Mouse (Mus musculus) liver, adult 2 months (tissue): Measurements from ENCODE around the gene 1520401A03Rik. TPM values are rescaled to one million over a fixed set of nuclear protein-coding genes. Genes with fewer than 3 reads are reported as not detected.

Experiments used
- DNase-seq: peaks from one replicate; pipeline ENCODE4 v3.0.0-alpha.2; 2011; ENCODE audit warnings: low read depth, low spot score; ENCODE audit errors: extremely low read depth
- H3K27ac ChIP-seq: fragments of 200-500 bp; replicated peaks from 2 replicates; pipeline ENCODE4 v1.5.1; 2012; ENCODE audit warnings: low read depth, mild to moderate bottlenecking, control low read depth, inconsistent platforms, low read length; ENCODE audit not compliant: insufficient read depth
- H3K27me3 ChIP-seq: fragments of 200-500 bp; 2 replicates; pipeline ENCODE4 v1.6.1; 2012; ENCODE audit warnings: mild to moderate bottlenecking, moderate library complexity, low read length, inconsistent platforms; ENCODE audit not compliant: control insufficient read depth, insufficient read depth
- H3K36me3 ChIP-seq: fragments of 200-500 bp; 2 replicates; pipeline ENCODE4 v1.6.1; 2012; ENCODE audit warnings: low read length, inconsistent platforms; ENCODE audit not compliant: control insufficient read depth, insufficient read depth
- H3K4me1 ChIP-seq: fragments of 200-500 bp; 2 replicates; pipeline ENCODE4 v1.6.1; 2011; ENCODE audit warnings: low read length; ENCODE audit not compliant: control insufficient read depth, insufficient read depth
- H3K4me3 ChIP-seq: fragments of 200-500 bp; 2 replicates; pipeline ENCODE4 v1.5.1; 2011; ENCODE audit warnings: low read depth, mild to moderate bottlenecking, control low read depth, low read length, moderate library complexity; ENCODE audit not compliant: insufficient read depth
- H3K79me2 ChIP-seq: fragments of 200-500 bp; 2 replicates; pipeline ENCODE4 v1.6.1; 2012; ENCODE audit warnings: inconsistent platforms, mild to moderate bottlenecking, low read length, moderate library complexity; ENCODE audit not compliant: control insufficient read depth, insufficient read depth
- H3K9ac ChIP-seq: fragments of 200-500 bp; 2 replicates; pipeline ENCODE4 v1.6.1; 2012; ENCODE audit warnings: low read depth, mild to moderate bottlenecking, control low read depth, inconsistent platforms, low read length
- CTCF ChIP-seq: fragments of 200-500 bp; IDR thresholded peaks from 2 replicates; pipeline ENCODE4 v1.5.1; 2011; ENCODE audit warnings: low read depth, low read length, control low read depth
- POLR2A ChIP-seq: fragments of 200-500 bp; IDR thresholded peaks from 2 replicates; pipeline ENCODE4 v1.6.1; 2011; ENCODE audit warnings: low read length, control low read depth; ENCODE audit not compliant: insufficient read depth; ENCODE audit errors: extremely low read depth
- WGBS: fragments of 180-500 bp; shearing (Covaris S2); methylation state at CpG from one replicate; pipeline ENCODE4 v1.1.7; 2018; 5-methylcytosine and 5-hydroxymethylcytosine counted together
- polyA plus RNA-seq: library from polyadenylated mRNA; depleted of rRNA; stranded (reverse); fragments of >200 nt; gene quantifications from 2 replicates; pipeline ENCODE4 v1.2.3, GENCODE M21; 2012; rRNA removed
- total RNA-seq: library from RNA; depleted of rRNA; stranded (reverse); fragments of >200 nt; gene quantifications from 2 replicates; pipeline ENCODE4 v1.2.3, GENCODE M21; 2014; rRNA removed

Gene 1520401A03Rik
- total and polyA plus RNA-seq, 2 experiments: not detected

DNA sequence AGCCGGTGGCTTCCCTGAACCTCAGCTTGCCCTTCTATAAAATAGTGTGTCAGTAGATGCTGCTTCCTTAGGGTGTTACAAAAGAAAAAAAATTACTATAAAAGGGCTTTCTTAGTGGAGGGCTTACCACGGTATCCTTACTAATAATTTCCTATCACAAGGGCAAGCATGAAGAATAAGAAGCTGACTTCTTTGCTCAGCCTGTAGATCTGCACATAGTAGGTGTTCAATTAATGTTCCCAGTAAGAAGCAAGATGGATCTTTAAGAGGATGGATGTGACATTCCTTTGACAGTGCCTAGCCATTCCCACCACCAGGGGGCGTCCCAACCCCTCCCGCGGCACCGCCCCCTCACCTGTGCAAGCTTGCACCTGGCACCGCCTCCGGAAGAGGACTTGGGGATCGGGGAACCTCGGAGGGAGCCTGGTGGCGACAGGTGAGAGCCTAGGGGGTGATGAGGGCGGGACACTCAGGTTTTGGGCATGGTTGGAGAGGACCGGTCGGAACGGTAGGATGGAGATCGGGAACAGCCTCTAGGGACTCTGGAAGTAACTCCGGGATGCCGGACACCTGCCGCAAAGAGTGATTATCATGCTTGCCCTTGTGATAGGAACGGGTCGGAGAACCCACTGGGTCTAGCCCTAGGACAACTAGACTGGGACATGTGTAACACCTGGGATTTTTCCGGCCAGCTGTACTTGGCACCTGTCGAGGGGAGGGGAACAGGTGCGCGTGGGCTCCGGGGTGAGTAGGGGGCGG, 62.3 kb downstream of the 1520401A03Rik start, which contains the start of gene Bicdl2:
TSS of gene Bicdl2 (plus strand) at position 390 of the 759 bp plus-strand sequence.
- 3% methylated on average over 27 of the region's 27 CpGs for whole genome bisulfite sequencing
- Histone ChIP-seq H3K4me1 (no peaks in the 10 kb centered on the region), H3K27ac (no peak within 1 kb of the TSS), H3K79me2 (no peaks in the 10 kb centered on the region), H3K9ac (no peak within 1 kb of the TSS), H3K27me3 (0 out of 2 replicates have a peak, but pooled peaks cover 4% of the 10 kb centered on the region), H3K4me3 (peak within 1 kb of the TSS; percentile 39; the same call in 1 of the 2 replicates), H3K36me3 (no peaks in the 10 kb centered on the region)
- no peak for TF ChIP-seq POLR2A
- peak; percentile 84 for TF ChIP-seq CTCF
- DNase-seq: peak; percentile 12

DNA sequence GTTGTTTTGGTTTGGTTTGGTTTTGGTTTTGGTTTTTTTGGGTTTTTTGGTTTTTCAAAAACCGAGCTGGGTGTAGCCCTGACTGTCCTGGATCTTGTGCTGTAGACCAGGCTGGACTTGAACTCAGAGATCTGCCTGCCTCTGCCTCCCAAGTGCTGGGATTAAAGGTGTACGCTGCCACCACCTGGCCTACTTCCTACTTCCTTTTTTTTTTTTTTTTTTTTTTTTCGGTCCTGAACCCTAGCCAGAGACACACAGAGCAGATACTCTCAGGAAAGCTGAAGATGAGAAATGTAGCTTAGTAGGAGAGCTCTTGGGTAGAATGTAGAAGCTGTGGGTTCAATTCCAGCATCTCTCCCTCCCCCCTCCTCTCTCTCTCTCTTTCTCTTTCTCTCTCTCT, 64.1 kb downstream of the 1520401A03Rik start:
- no peak for TF ChIP-seq POLR2A
- 75% methylated on average over 3 of the region's 3 CpGs for WGBS
- H3K79me2 ChIP-seq: no peaks in the 10 kb centered on the region

More for the DNA sequence above, 64.1 kb downstream of the 1520401A03Rik start:
- Histone ChIP-seq H3K4me3 (no peak overlapping the region), H3K4me1 (no peaks in the 10 kb centered on the region), H3K27ac (no peak overlapping the region), H3K36me3 (no peaks in the 10 kb centered on the region), H3K9ac (no peak overlapping the region), H3K27me3 (0 out of 2 replicates have a peak, but pooled peaks cover 4% of the 10 kb centered on the region)
- no peak for DNase-seq

Other genes with a start within 250 kb of the 1520401A03Rik start
- gene Vmn2r117, start 243.1 kb downstream of the 1520401A03Rik start, total RNA-seq: not detected in 2 replicates
- not detected in 2 replicates for gene Vmn2r117, start 243.1 kb downstream of the 1520401A03Rik start, polyA plus RNA-seq
- gene Zfp213, start 158.5 kb downstream of the 1520401A03Rik start, total RNA-seq: 4.5 and 4.8 TPM in 2 replicates
- 7.6 and 10.7 TPM in 2 replicates for gene Zfp213, start 158.5 kb downstream of the 1520401A03Rik start, polyA plus RNA-seq
- gene Zfp13, start 123.3 kb downstream of the 1520401A03Rik start, total RNA-seq: 1.3 and 2.0 TPM in 2 replicates
- 2.2 and 3.2 TPM in 2 replicates for gene Zfp13, start 123.3 kb downstream of the 1520401A03Rik start, polyA plus RNA-seq
- gene Zscan10, start 121.9 kb downstream of the 1520401A03Rik start, total RNA-seq: not detected in 2 replicates
- gene Zscan10, start 121.9 kb downstream of the 1520401A03Rik start, polyA plus RNA-seq: not detected in 2 replicates
- gene Mmp25, start 77.5 kb downstream of the 1520401A03Rik start, total RNA-seq: under 0.01 TPM in 1 of 2 replicates, not detected in the other
- 0.06 and 0.10 TPM in 2 replicates for gene Mmp25, start 77.5 kb downstream of the 1520401A03Rik start, polyA plus RNA-seq
- 0.09 TPM in 1 of 2 replicates, not detected in the other for gene Bicdl2, start 62.3 kb downstream of the 1520401A03Rik start, total RNA-seq
- 0.05 TPM in 1 of 2 replicates, not detected in the other for gene Bicdl2, start 62.3 kb downstream of the 1520401A03Rik start, polyA plus RNA-seq
- gene Hcfc1r1, start 49.2 kb downstream of the 1520401A03Rik start, total RNA-seq: 9.3 and 11.5 TPM in 2 replicates
- 142 and 189 TPM in 2 replicates for gene Hcfc1r1, start 49.2 kb downstream of the 1520401A03Rik start, polyA plus RNA-seq
- 6.0 and 6.8 TPM in 2 replicates for gene Thoc6, start 48.9 kb downstream of the 1520401A03Rik start, total RNA-seq
- gene Thoc6, start 48.9 kb downstream of the 1520401A03Rik start, polyA plus RNA-seq: 10.2 and 10.3 TPM in 2 replicates
- gene Tnfrsf12a, start 45.3 kb downstream of the 1520401A03Rik start, total RNA-seq: 4.0 TPM in 2 replicates
- 6.0 and 7.1 TPM in 2 replicates for gene Tnfrsf12a, start 45.3 kb downstream of the 1520401A03Rik start, polyA plus RNA-seq
- not detected in 2 replicates for gene Cldn6, start 43.5 kb downstream of the 1520401A03Rik start, total RNA-seq
- 0.46 and 0.54 TPM in 2 replicates for gene Cldn6, start 43.5 kb downstream of the 1520401A03Rik start, polyA plus RNA-seq
- gene Cldn9, start 38.8 kb downstream of the 1520401A03Rik start, total RNA-seq: not detected in 2 replicates
- gene Cldn9, start 38.8 kb downstream of the 1520401A03Rik start, polyA plus RNA-seq: not detected in 2 replicates
- 0.18 and 1.0 TPM in 2 replicates for gene Pkmyt1, start 3.6 kb upstream of the 1520401A03Rik start, total RNA-seq
- gene Pkmyt1, start 3.6 kb upstream of the 1520401A03Rik start, polyA plus RNA-seq: 1.6 and 2.6 TPM in 2 replicates
- 1.3 and 1.6 TPM in 2 replicates for gene Paqr4, start 18.1 kb upstream of the 1520401A03Rik start, total RNA-seq
- gene Paqr4, start 18.1 kb upstream of the 1520401A03Rik start, polyA plus RNA-seq: 3.1 and 3.7 TPM in 2 replicates
- not detected in 2 replicates for gene Kremen2, start 23.1 kb upstream of the 1520401A03Rik start, total RNA-seq
- gene Kremen2, start 23.1 kb upstream of the 1520401A03Rik start, polyA plus RNA-seq: 0.06 TPM in 1 of 2 replicates, not detected in the other
- gene Flywch1, start 48.8 kb upstream of the 1520401A03Rik start, total RNA-seq: 11.1 and 12.6 TPM in 2 replicates
- gene Flywch1, start 48.8 kb upstream of the 1520401A03Rik start, polyA plus RNA-seq: 13.8 and 14.2 TPM in 2 replicates
- gene Flywch2, start 63.3 kb upstream of the 1520401A03Rik start, total RNA-seq: 1.5 and 1.8 TPM in 2 replicates
- gene Flywch2, start 63.3 kb upstream of the 1520401A03Rik start, polyA plus RNA-seq: 1.5 and 2.6 TPM in 2 replicates
- 33.0 and 46.5 TPM in 2 replicates for gene Srrm2, start 67.7 kb upstream of the 1520401A03Rik start, total RNA-seq
- 177 and 316 TPM in 2 replicates for gene Srrm2, start 67.7 kb upstream of the 1520401A03Rik start, polyA plus RNA-seq
- 153 and 187 TPM in 2 replicates for gene Elob, start 106.4 kb upstream of the 1520401A03Rik start, total RNA-seq
- 276 and 336 TPM in 2 replicates for gene Elob, start 106.4 kb upstream of the 1520401A03Rik start, polyA plus RNA-seq
- gene Prss33, start 113.3 kb upstream of the 1520401A03Rik start, total RNA-seq: not detected in 2 replicates
- not detected in 2 replicates for gene Prss33, start 113.3 kb upstream of the 1520401A03Rik start, polyA plus RNA-seq
- not detected in 2 replicates for gene Prss32, start 121.1 kb upstream of the 1520401A03Rik start, total RNA-seq
- 0.24 and 0.45 TPM in 2 replicates for gene Prss32, start 121.1 kb upstream of the 1520401A03Rik start, polyA plus RNA-seq
- gene Prss41, start 121.4 kb upstream of the 1520401A03Rik start, total RNA-seq: 0.13 TPM in 1 of 2 replicates, not detected in the other
- 0.05 and 0.16 TPM in 2 replicates for gene Prss41, start 121.4 kb upstream of the 1520401A03Rik start, polyA plus RNA-seq
- not detected in 2 replicates for gene Prss21, start 145.3 kb upstream of the 1520401A03Rik start, total RNA-seq
- not detected in 2 replicates for gene Prss21, start 145.3 kb upstream of the 1520401A03Rik start, polyA plus RNA-seq
- not detected in 2 replicates for gene Dcpp1, start 158.1 kb upstream of the 1520401A03Rik start, total RNA-seq
- gene Dcpp1, start 158.1 kb upstream of the 1520401A03Rik start, polyA plus RNA-seq: not detected in 2 replicates
- not detected in 2 replicates for gene Dcpp2, start 158.1 kb upstream of the 1520401A03Rik start, total RNA-seq
- gene Dcpp2, start 158.1 kb upstream of the 1520401A03Rik start, polyA plus RNA-seq: not detected in 2 replicates
- not detected in 2 replicates for gene Dcpp3, start 194.7 kb upstream of the 1520401A03Rik start, total RNA-seq
- gene Dcpp3, start 194.7 kb upstream of the 1520401A03Rik start, polyA plus RNA-seq: not detected in 2 replicates
- gene Sbp, start 218.9 kb upstream of the 1520401A03Rik start, total RNA-seq: not detected in 2 replicates
- not detected in 2 replicates for gene Sbp, start 218.9 kb upstream of the 1520401A03Rik start, polyA plus RNA-seq
- gene Sbpl, start 232.5 kb upstream of the 1520401A03Rik start, total RNA-seq: not detected in 2 replicates
- gene Sbpl, start 232.5 kb upstream of the 1520401A03Rik start, polyA plus RNA-seq: not detected in 2 replicates